Mouse (Mus musculus) liver, postnatal 0 days (tissue): ENCODE measurements around the gene Psmb4. TPM values are rescaled to one million over a fixed set of nuclear protein-coding genes. Genes with fewer than 3 reads are reported as not detected.

ENCODE experiments used
- ATAC-seq: fragments of 200-750 bp; cut with Nextera tagmentation; 2 replicates; pipeline ENCODE4 v1.8.0; 2017; ENCODE audit warnings: mild to moderate bottlenecking, moderate library complexity
- DNase-seq: peaks from one replicate; pipeline ENCODE4 v3.0.0-alpha.2; 2016
- H3K27ac ChIP-seq: fragments of 300-500 bp; sonication (generic); 2 replicates; pipeline ENCODE4 v1.5.1; 2014; ENCODE audit warnings: antibody characterized with exemption, moderate library complexity, mild to moderate bottlenecking, low read depth
- H3K27me3 ChIP-seq: fragments of 300-500 bp; sonication (generic); 2 replicates; pipeline ENCODE4 v1.6.1; 2014; ENCODE audit warnings: low read length, control low read depth, mixed read lengths; ENCODE audit not compliant: insufficient read depth
- H3K36me3 ChIP-seq: fragments of 300-500 bp; sonication (generic); replicated peaks from 2 replicates; pipeline ENCODE4 v1.6.1; 2014; ENCODE audit warnings: mild to moderate bottlenecking, control low read depth, low read length, moderate library complexity, mixed read lengths; ENCODE audit not compliant: insufficient read depth
- H3K4me1 ChIP-seq: fragments of 300-500 bp; sonication (generic); 2 replicates; pipeline ENCODE4 v1.6.1; 2014; ENCODE audit warnings: antibody characterized with exemption, mild to moderate bottlenecking, control low read depth; ENCODE audit not compliant: insufficient read depth
- H3K4me2 ChIP-seq: fragments of 300-500 bp; sonication (generic); 2 replicates; pipeline ENCODE4 v1.6.1; 2014; ENCODE audit warnings: low read depth, mild to moderate bottlenecking, low read length, moderate library complexity, mixed read lengths
- H3K4me3 ChIP-seq: fragments of 300-500 bp; sonication (generic); 2 replicates; pipeline ENCODE4 v1.5.1; 2014; ENCODE audit warnings: low read depth, low read length
- H3K9ac ChIP-seq: fragments of 300-500 bp; sonication (generic); replicated peaks from 2 replicates; pipeline ENCODE4 v1.6.1; 2014; ENCODE audit warnings: mild to moderate bottlenecking, moderate library complexity
- H3K9me3 ChIP-seq: fragments of 300-500 bp; sonication (generic); 2 replicates; pipeline ENCODE4 v1.6.1; 2016; ENCODE audit warnings: mild to moderate bottlenecking, control low read depth, low read length, mixed read lengths
- CTCF ChIP-seq: sonication (generic); IDR thresholded peaks from 2 replicates; pipeline ENCODE4 v1.5.1; 2016; ENCODE audit warnings: antibody characterized with exemption, low read depth
- EP300 ChIP-seq: IDR thresholded peaks from 2 replicates; pipeline ENCODE4 v1.6.1; 2016; ENCODE audit warnings: antibody characterized with exemption, low read depth, mild to moderate bottlenecking
- WGBS: fragments of 180-500 bp; shearing (Covaris S2); extraction: QIAGEN DNeasy Blood & Tissue Kit; methylation state at CpG from one replicate; pipeline ENCODE4 v1.1.7; 2014; ENCODE audit not compliant: insufficient replicate concordance; 5-methylcytosine and 5-hydroxymethylcytosine counted together
- polyA plus RNA-seq: library from polyadenylated mRNA; unstranded; fragments of >200 nt; fragmentation: Nextera tagmentation; extraction: Ambion mirVana; gene quantifications from 2 replicates; pipeline ENCODE4 v1.2.1, GENCODE M21; 2015

The Psmb4 gene
- polyA plus RNA-seq, 1 experiment from 2014 or later: 174 TPM

DNA sequence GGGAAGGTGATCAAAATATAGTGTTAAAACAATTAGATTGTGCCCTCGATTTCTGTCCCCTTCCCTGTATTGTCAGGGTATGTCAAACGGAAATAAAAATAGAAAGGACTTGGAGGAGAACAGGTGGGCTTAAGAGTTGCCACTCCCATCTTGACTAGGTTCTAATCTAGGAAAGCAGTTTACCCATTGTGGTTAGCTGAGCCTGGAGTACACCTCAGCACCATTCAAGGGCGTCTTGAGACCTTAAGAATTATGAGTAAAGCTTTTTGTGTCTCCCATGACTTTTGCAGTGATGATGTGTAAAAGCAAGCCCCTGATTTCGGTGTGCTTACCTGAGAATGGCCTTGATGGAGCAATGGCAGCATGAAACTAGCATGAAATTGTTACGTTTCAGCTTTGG is 47.7 kb downstream of the Psmb4 start:
- Histone ChIP-seq H3K9me3 (no peaks in the 10 kb centered on the region), H3K27me3 (no peaks in the 10 kb centered on the region), H3K27ac (no peak overlapping the region), H3K4me2 (peak overlapping the region; percentile 79), H3K4me1 (peaks cover 13% of the 10 kb centered on the region), H3K36me3 (no peaks in the 10 kb centered on the region), H3K9ac (peak overlapping the region; percentile 92), H3K4me3 (peak overlapping the region; percentile 95)
- TF ChIP-seq CTCF (no peak), EP300 (no peak)
- 54% methylated on average over 5 of the region's 5 CpGs for WGBS
- no peak for ATAC-seq
- DNase-seq: no peak

DNA sequence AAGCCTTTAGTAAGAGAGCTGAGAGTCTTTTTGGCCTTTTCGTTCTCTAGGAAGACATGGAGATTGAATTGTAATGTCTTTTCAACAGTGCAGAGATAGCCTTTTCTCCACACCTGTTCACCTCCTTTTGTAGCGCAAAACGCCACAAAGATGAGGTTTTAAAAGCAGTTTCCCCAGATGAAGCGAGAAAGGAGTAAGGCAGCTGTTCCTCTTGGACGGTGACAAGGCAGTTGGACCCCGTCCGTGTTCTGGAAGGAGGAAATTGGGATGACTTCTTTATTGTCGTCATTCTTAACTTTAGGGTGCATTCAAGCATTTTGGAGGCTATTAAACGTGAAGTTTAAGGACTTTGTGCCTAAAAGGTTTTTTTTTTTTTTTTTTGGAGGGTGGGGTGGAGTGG is 48.1 kb downstream of the Psmb4 start:
- H3K27me3 ChIP-seq: no peaks in the 10 kb centered on the region

GRCm38 (mm10) chr3:94837959-94838496 is 48.7 kb downstream of the Psmb4 start:
- peak overlapping the region; percentile 79 for H3K4me2 ChIP-seq
- no peaks in the 10 kb centered on the region for H3K27me3 ChIP-seq
- under 1% methylated on average over 16 of the region's 62 CpGs for WGBS
- peak; percentile 80 for DNase-seq
- no peaks in the 10 kb centered on the region for H3K9me3 ChIP-seq
- peaks cover 13% of the 10 kb centered on the region for H3K4me1 ChIP-seq
- peak overlapping the region; percentile 99 for H3K27ac ChIP-seq
- peak overlapping the region; percentile 92 for H3K9ac ChIP-seq
- peak; percentile 71 for ATAC-seq
- peak; percentile 31; the same call in 1 of the 2 replicates for TF ChIP-seq EP300
- no peak for TF ChIP-seq CTCF
- H3K4me3 ChIP-seq: peak overlapping the region; percentile 95
- H3K36me3 ChIP-seq: no peaks in the 10 kb centered on the region

More for the DNA sequence above, 48.1 kb downstream of the Psmb4 start:
- Histone ChIP-seq H3K9me3 (no peaks in the 10 kb centered on the region), H3K4me2 (peak overlapping the region; percentile 79), H3K27ac (peak overlapping the region; percentile 99), H3K36me3 (no peaks in the 10 kb centered on the region), H3K9ac (peak overlapping the region; percentile 92), H3K4me3 (peak overlapping the region; percentile 95), H3K4me1 (peaks cover 13% of the 10 kb centered on the region)
- DNase-seq: no peak
- ATAC-seq: no peak
- 15% methylated on average over 9 of the region's 9 CpGs for WGBS
- no peak for TF ChIP-seq CTCF
- no peak for TF ChIP-seq EP300

- WGBS: 1% methylated on average over 35 of the region's 57 CpGs
- TF ChIP-seq EP300 (peak; percentile 51), CTCF (no peak)
- Histone ChIP-seq H3K9me3 (no peaks in the 10 kb centered on the region), H3K9ac (peak within 1 kb of the TSS; percentile 92), H3K27me3 (no peaks in the 10 kb centered on the region), H3K36me3 (no peaks in the 10 kb centered on the region), H3K27ac (peak within 1 kb of the TSS; percentile 99), H3K4me2 (peak within 1 kb of the TSS; percentile 79), H3K4me1 (peaks cover 13% of the 10 kb centered on the region), H3K4me3 (peak within 1 kb of the TSS; percentile 95)
- DNase-seq: peak; percentile 95
- peak; percentile 90 for ATAC-seq
Measured at GRCm38 (mm10) chr3:94837183-94837890, 49.4 kb downstream of the Psmb4 start, which contains the start of gene Pogz. Gene Pogz (plus strand): TSS chr3:94837567.

- Histone ChIP-seq H3K4me2 (no peak overlapping the region), H3K9me3 (no peaks in the 10 kb centered on the region), H3K27me3 (no peaks in the 10 kb centered on the region), H3K4me1 (peaks cover 15% of the 10 kb centered on the region), H3K9ac (no peak overlapping the region), H3K36me3 (no peaks in the 10 kb centered on the region), H3K27ac (no peak overlapping the region), H3K4me3 (no peak overlapping the region)
- no peak for ATAC-seq
- 58% methylated on average over 3 of the region's 3 CpGs for WGBS
- no peak for DNase-seq
- no peak for TF ChIP-seq EP300
- no peak for TF ChIP-seq CTCF
Measured at GRCm38 (mm10) chr3:94835396-94835795, 51.4 kb downstream of the Psmb4 start.

Other genes starting within 250 kb of the Psmb4 start
- not detected in 2 replicates for gene Gm10972, start 243.8 kb downstream of the Psmb4 start, polyA plus RNA-seq
- gene Tuft1, start 228.1 kb downstream of the Psmb4 start, polyA plus RNA-seq: 7.5 and 8.1 TPM in 2 replicates
- gene Selenbp2, start 193.4 kb downstream of the Psmb4 start, polyA plus RNA-seq: 35.1 and 39.9 TPM in 2 replicates
- 8.7 and 9.5 TPM in 2 replicates for gene Cgn, start 100.5 kb downstream of the Psmb4 start, polyA plus RNA-seq
- 2.9 and 3.3 TPM in 2 replicates for gene Pogz, start 49.4 kb downstream of the Psmb4 start, polyA plus RNA-seq
- 129 and 135 TPM in 2 replicates for gene Selenbp1, start 46.1 kb upstream of the Psmb4 start, polyA plus RNA-seq
- 1.1 and 1.2 TPM in 2 replicates for gene Rfx5, start 67.1 kb upstream of the Psmb4 start, polyA plus RNA-seq
- gene Pi4kb, start 87.8 kb upstream of the Psmb4 start, polyA plus RNA-seq: 5.4 and 6.5 TPM in 2 replicates
- 3.7 and 5.3 TPM in 2 replicates for gene Zfp687, start 128.5 kb upstream of the Psmb4 start, polyA plus RNA-seq
- gene Psmd4, start 155.7 kb upstream of the Psmb4 start, polyA plus RNA-seq: 142 and 143 TPM in 2 replicates
- gene Pip5k1a, start 220.0 kb upstream of the Psmb4 start, polyA plus RNA-seq: 6.4 and 7.1 TPM in 2 replicates
- 27.4 and 27.9 TPM in 2 replicates for gene Vps72, start 224.1 kb upstream of the Psmb4 start, polyA plus RNA-seq
- 0.19 and 1.5 TPM in 2 replicates for gene Tmod4, start 237.5 kb upstream of the Psmb4 start, polyA plus RNA-seq
- gene Scnm1, start 247.1 kb upstream of the Psmb4 start, polyA plus RNA-seq: 19.3 and 23.7 TPM in 2 replicates
- gene Lysmd1, start 247.1 kb upstream of the Psmb4 start, polyA plus RNA-seq: 6.7 and 7.0 TPM in 2 replicates